Mouse (Mus musculus) CD4-positive helper T cell, adult 2 months (primary cell): ENCODE results near the gene Defb35.
A peak's percentile ranks its signal among the peaks of the same experiment; 100 is the strongest.
"Not testable (repeated sequence)": the region's sequence is repeated elsewhere in the genome, so short reads cannot be mapped to it uniquely, and the experiment has no call there.

Experiments
- DNase-seq: peaks from one replicate; pipeline ENCODE4 v3.0.0-alpha.2; 2012; ENCODE audit warnings: low read depth, missing footprints, low spot score

The Defb35 gene

DNA sequence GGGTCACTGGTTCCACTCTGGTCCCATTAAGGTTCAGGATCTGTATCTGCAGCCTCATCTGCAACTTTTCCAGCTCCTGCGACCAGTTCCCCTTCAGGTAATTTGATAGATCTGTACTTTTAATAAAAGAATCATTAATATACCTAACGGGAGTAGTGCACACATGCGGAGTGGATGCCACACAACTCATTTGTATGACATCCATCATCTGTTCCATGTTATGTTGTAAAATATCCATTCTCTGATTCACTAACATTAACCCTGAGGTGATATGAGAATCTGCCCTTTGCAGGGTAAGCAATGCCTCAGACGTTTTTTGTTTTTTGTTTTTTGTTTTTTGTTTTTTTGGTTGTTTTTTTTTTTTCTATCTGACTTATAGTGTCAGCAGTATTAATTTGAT lies at the start of gene Defb35:
Defb35 (plus strand) TSS at position 301 of the 400 bp plus-strand sequence.
- DNase-seq = not testable (repeated sequence)

- DNase-seq = not testable (repeated sequence)
Measured at GRCm38 (mm10) chr8:21906290-21906689, 31.9 kb upstream of the Defb35 start, which contains the start of gene Defb11. Defb11 (minus strand) TSS chr8:21906412.

DNA sequence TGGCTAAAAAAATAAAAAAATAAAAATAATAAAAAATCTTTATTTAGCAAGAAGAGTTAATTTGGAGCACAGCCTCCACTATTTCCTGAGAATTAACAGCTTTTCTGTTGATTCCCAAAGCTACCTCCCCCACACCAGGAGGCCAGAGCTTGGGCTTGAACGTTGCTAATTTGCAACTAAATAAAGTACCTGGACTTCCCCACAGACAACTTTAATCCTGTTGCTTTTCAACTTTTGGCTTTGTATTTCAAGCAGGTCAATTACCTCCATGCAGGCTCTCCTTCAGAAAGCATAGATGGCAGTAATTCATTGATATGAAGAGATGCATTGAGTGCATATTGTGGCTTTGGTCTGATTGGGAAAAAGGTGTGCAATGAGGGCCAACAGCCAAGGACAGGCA lies 26.2 kb upstream of the Defb35 start:
- no peak for DNase-seq

GRCm38 (mm10) chr8:21912554-21912953 lies 25.6 kb upstream of the Defb35 start:
- no peak for DNase-seq

DNA sequence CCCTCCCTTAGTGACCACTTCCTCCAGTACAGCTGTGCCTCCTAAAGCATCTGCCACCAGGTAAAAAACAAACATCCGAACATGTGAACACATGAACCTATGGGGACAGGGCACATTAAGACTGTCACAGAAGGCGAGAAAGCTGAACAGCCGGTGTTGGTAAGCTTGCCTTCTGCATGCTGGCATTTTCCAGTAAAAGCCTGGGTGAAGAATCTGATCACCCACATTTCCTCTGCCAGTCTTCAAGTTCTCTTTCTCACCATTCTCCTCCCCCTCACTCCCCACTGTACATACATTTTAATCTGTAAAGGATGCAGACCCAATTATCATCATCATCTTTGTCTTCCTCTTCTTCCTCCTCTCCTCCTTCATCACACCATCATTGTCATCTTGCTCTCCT lies 22.5 kb upstream of the Defb35 start:
- no peak for DNase-seq

DNA sequence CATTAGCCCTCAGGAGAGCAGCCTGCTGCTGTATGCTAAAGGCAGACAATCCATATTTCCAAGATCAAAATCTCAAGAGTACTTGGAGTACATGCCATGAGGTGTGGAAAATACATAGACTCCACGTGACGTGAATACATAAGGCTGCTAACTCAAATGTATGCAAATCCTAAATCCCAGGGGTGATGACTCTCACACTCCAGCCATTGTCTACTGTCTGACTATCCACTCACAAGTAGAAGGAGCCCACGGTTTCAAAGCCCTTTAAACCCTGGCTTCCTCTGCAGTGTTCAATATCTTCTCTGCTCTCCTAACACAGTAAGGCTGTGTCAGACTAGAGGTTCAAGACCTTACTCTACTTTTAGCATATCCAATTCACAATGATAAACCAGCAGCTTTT lies 7.4 kb upstream of the Defb35 start:
- not testable (repeated sequence) for DNase-seq

GRCm38 (mm10) chr8:21932610-21933009 lies 5.5 kb upstream of the Defb35 start, which contains the start of gene Defb15:
Defb15 (minus strand) TSS chr8:21932710.
- no peak for DNase-seq

- DNase-seq = no peak
Measured at GRCm38 (mm10) chr8:21946462-21946861, 8.3 kb downstream of the Defb35 start, which contains the start of gene Defb13. Defb13 (plus strand) TSS chr8:21946762.

- no peak for DNase-seq
Measured at GRCm38 (mm10) chr8:21947311-21948017, 9.3 kb downstream of the Defb35 start.

DNA sequence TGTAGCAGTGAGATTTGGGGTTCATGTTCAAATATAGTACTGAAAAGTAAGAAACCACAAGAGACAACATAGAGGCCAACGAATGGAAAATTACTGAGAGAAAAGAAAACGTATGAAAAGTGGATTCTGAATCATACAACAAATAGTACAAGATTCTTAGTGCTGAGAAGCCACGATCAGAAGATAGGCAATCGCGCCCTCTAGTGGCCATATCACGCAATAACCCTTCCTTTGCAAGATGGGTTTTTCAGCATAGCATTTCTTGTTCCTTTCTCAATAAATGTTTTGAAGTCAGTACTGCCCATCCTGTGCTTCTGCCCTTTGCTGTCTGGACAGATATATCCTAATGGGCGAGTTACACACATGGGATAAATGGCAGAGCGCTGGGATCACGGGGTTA lies 17.2 kb downstream of the Defb35 start:
- DNase-seq = peak; percentile 10

DNA sequence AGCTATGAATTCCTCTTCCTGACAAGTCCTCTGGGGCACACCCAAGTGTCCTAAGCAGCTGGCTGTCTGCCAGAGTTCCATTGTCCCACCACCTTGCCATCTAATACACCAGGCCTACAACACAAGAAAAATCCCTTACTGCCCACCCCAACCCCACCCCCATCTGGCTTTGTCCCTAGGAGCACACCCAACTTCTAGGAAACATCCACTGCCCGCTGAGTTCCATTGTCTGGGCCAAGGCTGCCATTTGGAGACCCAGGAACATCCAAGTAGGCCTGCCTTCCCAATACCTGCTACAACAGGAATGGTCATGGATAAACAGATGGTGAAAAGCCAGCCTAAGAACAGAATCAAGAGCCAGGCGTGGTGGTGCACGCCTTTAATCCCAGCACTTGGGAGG lies 18.2 kb downstream of the Defb35 start:
- no peak for DNase-seq

- no peak for DNase-seq
Measured at GRCm38 (mm10) chr8:21958414-21958813, 20.3 kb downstream of the Defb35 start, which contains the start of gene Fam90a1a. Fam90a1a (plus strand) TSS chr8:21958714.

DNA sequence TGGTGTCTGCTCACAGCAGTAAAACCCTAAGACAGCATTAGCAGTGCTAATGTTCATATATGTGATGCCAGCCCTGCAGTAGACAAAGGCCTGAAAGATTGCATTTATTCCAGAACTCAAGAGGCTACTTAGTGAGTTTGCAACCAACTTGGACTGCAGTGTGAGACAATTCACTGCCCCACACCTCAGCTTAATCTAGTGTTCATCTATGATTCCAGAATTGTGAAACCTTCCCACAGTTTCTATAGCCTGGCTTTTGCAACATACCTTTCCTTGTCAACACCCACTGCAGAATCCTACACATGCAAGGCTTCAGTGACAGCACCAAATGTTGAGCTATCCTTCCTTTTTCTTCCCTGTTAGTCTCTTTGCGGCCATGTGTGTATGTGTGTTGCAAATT lies 28.5 kb downstream of the Defb35 start:
- DNase-seq = no peak

GRCm38 (mm10) chr8:21969475-21969874 lies 31.3 kb downstream of the Defb35 start, which contains the start of gene Ccdc70:
Ccdc70 (plus strand) TSS chr8:21969775.
- no peak for DNase-seq

- DNase-seq = no peak
Measured at GRCm38 (mm10) chr8:21978193-21978592, 40.0 kb downstream of the Defb35 start.

- no peak for DNase-seq
Measured at GRCm38 (mm10) chr8:21981664-21982337, 43.6 kb downstream of the Defb35 start.
